Mouse (Mus musculus) layer of hippocampus, adult 9-11 months (tissue): ENCODE measurements around the gene Mtus2.
"Not testable (repeated sequence)": the region's sequence is repeated elsewhere in the genome, so short reads cannot be mapped to it uniquely, and the experiment has no call there.

ENCODE experiments used
- DNase-seq: peaks from one replicate; pipeline ENCODE4 v3.0.0; 2022

Mtus2 gene

DNA sequence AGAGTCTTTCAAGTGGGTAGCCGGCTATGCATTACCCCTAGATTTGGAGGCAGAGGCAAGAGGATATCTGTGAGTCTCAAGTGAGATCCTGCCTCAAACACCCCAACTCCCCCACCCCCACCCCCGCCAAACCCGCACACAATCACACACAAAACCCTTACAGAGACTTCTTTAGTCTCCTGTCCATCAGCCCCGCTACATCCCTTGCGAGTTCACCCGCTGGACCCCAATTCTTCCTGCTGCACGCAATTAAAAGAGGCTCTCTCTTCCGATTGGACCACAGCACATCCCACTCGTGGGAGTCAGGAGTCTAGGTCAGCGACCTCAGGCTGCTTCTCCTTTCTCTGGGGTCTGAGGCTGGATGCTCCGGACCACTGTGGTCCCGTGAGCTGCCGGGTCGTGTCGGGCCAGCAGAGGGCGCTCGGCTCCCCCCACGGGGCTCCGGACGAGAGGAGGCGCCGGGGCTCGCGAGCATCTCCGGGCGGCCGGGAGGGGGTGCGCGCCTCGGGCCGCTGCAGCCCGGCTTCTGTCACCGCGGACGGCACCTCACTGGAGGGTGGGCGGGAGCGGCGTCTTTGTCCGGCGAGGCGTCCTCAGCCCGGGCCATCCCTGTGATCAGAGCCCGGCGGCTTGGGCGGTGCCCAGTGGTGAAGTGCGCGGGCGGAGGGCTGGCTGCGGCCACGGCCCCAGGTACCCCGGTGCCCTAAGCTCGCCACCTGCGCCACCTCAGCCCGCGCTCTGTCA, at the start of gene Mtus2:
Gene Mtus2, plus strand, starts transcription at position 500 of the 744 bp plus-strand sequence.
- DNase-seq, result peak; percentile 73

DNA sequence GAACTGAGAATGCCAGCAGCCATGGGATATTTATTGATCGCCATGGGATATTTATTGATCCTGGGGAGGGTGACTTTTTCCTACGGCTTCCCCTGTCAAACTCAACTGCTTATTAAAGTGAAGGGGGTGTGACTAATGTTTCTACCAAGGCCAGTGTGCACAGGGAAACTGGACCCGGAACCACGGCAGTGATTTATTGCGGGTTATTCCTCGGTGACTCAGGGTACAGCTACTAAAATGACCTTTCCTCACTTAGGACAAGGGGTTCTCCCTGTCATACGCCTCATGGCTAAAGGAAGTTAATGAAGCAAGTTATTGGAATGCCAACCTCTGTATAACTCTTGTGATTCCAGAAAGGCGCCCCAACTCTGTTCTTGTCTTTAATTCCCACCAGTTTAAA, 49.3 kb upstream of the Mtus2 start:
- DNase-seq, result no peak

DNA sequence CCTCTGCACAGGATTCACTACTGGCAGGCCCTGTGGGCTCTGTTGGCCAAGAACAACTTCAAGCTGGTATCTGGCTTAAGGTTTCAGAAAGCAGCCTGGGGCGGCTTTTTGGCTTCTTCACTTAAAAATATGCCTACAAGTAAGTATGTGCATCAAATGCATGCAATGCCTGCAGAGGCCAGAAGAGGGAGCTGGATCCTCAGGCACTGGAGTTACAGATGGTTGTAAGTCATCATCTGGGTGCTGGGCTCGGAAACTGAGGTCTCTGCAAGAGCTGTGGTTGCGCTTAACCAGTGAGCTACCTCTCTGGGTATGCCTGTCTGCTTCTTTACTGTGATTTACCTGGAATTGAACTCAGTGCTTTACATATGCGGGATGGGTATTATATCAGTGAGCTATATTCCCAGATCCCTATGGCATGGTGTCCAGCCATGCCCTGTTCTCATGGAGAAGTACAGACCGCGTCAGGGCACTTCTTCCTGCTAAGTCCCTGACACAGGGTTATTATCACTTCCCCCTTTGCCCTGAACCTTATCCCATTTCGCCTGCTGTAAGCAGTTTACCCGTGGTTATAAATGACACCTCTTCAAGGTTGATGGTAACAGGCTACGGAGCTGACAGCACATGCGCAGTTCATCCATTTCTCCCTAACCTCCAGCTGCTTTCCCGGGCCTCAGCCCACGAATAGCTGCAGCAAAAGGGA, 46.2 kb upstream of the Mtus2 start:
- DNase-seq, result no peak

DNA sequence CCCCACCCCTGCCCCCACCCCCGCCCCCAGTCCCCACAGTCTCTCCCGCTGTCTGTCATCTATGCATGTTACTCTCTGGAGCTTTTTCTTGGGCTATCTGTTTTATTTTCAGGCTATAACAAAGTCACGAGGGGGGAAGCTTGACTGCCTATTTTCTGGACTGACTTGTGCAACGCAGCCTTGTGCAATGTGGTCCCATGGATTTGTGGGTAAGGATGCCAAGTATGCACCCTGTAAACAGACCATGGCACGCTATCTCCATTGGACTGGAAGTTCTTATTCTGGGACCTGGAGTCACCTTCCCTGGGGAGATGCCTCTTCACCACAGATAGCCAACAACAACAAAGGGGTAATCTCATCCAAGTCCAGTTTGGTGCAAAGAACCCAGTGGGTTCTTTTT, 45.4 kb upstream of the Mtus2 start:
- peak; percentile 51 for DNase-seq

DNA sequence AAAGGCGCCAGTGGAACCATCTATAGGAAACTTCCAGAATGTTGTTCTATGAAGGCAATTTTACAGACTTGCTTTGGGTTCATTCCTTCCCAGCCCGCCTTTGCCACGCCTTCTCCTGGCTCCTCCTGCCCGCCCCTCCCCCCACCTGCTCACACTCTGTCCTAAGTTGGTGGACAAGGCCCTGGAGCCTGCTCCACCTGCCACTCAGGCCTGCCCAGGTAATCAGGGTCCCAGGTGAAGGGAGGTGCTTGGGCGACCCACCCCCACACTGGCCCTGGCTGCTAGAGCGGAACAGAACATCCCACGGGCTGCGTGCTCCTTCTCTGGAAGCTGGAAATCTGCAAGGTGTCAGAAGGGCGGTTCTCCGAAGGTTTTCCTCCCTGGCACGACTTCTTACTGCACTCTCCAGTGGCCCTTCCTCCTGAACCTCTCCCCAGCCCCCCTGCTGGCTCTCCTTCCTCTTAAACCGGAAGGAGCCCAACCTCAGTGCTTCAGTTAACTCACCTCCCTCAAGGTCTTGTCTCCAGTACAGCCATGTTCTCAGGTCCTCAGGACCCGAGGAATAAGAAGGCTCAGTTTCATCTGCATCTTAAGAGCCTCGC, 43.8 kb upstream of the Mtus2 start:
- DNase-seq, result no peak

DNA sequence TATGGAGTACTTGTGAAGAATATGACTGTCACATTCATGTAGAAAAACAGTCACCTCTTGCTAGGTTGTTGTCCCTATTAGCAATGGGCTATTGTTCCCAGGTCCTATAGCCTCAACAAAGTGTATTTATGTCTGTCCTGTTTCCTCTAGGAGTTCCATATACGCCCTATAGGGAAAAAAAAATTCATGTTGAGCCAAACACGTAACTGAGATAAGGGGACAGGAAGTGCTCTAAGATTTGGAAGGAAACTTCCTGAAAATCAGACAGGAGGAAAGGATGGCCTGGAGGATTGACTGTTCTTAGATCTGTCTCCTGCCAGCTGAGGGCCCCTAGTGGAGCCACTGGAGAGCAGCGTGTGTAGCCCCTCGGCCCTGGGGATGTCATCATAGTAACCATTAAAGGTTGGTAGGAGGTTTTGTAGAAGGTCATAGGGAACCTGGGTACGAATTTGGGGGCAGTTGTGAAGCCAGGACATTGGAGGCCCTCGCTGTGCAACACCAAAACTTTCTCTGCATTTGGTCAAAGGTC, 42.0 kb upstream of the Mtus2 start:
- DNase-seq, result no peak

DNA sequence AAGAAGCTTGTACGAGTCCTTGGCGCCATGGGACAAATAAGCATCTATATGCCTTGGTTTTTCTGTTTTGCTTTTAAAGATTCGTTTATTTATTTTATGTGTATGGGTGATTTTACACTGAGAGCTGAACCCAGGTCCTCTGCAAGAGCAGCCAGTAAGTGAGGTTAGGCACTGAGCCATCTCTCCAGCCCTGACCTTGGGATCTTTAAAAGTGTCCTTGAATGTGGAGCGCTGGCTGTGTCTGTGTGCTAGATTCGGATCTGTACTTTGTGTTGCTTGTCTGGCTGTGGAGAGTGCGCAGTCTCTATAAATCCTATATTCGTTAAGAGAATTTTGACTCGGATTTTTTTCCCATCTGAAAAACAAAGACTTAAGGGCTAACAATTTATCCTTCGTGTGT, 40.9 kb upstream of the Mtus2 start:
- no peak for DNase-seq

DNA sequence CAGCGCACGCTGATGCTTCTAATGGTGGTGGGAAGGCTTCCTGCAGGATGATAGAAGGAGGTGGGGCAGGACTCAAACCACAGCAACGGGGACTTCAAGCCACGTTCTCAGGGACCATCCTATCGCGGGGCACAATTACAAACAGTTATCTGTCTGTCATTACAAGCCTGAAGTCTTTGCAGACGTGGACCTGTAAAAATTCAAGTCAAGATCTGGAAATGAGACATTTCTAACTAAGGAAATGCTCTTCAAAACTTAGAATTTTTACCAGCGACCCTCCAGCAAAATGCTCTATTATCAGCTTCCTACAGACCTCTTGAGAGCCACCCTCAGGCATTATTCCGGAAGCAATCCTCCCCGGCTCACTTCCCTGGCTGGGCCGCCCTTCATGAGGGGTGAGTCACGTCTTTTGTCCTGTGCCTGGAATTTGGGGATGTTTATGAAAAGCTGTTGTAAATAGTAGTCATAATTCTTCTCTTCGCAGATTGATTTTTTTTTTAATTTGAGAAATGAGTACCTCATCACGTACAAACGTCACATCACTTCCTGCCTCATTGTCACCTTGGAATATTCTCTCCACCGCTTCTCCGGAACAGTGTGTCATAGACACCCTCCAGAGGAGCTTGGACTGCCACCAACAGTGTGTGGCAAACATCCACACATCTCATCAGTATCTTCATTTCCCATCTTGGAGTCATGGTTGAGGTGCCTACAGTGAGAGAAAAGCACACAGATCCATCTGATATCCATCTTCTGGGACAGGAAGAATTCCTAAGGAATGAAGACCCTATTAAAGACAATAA, 38.9 kb upstream of the Mtus2 start:
- DNase-seq, result no peak

DNA sequence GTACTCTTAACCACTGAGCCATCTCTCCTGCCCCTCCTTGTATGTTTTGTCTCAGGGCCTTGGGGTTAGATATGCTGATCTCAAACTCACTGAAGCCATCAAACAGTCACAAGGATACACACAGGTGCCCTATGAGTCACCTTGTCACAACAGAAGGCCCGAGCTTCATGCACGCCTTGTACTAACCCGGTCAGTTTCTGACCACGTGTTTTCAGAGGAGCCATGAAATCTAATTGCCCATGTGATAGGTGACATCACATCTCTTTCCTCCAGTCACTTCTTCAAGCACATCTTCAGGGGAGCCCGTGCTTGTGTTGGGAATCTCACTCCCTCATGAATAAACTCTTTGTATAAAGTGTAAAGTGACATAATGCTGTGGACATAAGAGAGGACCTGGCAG, 32.5 kb upstream of the Mtus2 start:
- DNase-seq, result no peak

DNA sequence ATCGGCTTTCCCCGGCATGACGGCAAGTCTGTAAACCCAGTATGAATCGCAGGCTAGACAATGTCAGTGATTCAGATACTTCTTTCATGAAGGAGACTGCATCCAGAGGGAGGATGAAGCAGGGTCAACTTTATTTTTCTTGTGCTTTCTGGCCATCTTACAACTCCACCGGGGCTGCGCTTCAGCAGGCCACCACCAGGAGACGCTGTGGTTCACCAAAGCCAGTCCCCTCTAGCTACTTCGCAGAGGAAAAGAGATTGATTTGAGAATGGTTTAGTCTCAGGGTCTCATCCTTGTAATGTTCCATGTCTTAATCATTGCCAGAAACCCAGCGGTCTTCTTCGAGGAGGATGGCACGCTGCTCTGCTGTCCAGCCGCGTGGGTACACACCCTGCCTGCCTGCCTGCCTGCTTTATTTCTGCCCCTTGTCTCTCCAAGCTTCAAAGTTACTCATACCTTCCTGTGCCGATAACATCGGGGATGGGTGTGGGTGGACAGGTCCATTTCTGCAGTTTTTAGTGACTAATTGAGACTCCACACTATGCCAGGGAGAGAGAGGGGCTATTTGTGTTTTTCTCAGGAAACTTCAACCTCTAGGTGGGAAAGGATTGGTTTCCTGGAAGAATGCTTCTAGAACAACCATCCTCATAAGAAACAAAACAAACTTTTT, 31.1 kb upstream of the Mtus2 start:
- DNase-seq, result no peak

DNA sequence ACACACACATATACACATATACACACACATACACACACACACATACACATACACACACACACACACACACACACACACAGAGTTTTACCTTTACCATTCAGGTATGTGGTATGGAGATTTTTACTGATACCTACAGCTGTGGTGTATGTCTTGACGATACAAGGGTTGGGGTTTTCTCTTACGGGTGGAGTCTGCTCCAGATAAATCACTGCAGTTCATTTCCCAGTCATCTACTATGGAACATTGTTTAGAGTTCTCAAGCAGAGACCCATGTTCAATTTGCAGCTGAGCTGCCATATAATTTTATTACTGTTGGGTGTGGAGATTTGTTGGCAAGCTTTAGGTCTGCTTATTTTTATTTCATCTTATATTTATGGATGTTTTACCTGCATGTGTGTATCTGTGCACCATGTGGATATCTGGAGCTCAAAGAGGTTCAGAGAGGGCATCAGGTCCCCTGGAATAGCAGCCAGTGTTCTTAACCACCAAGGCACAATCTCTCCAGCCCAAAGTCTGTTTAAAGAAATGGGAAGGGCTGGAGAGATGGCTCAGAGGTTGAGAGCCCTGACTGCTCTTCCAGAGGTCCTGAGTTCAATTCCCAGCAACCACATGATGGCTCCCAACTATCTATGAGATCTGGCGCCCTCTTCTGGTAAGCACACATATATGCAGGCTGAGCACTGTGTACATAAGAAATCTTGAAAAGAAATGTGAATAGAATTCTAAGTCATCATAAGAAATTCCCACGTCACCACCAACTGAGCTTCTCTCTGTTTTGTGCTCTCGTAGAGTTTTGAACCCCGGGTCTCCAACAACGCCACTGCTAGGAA, 28.2 kb upstream of the Mtus2 start:
- DNase-seq, result no peak

DNA sequence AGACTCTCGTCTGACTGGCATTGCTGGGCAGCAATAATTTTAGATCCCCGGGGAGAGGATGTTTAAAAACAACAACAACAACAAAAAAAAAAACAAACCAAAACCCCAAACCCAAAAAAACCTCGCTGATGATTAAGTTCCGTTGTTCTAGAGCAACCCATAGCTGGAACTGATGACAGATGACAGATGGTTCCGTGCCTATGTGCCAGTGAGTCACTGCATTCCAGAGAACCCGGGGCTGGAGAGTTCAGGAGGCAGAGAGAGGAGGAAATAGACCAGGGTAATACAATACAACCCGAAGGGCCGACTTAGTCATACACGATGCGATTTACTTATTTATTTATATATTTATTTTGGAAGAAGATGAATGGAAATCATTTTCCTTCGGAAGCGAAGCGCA, 22.0 kb upstream of the Mtus2 start:
- no peak for DNase-seq

DNA sequence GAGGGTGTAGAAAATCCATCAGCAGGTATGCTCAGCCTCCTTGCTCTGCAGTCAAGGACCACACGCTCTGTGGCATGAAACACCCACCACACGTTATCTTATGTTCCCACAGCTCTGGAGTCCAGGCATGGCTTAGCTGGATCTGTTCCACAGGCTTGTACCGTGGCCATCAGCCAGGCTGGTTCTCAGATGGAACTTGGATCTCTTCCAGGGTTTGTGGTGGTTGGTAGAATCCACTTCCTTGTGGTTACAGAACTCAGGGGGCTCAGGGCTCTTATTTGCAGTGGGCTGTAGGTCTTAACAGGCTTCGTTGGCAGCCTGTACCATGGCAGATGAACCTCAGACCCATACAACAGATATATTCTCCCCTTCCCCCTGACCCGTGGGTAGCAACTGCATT, 17.9 kb upstream of the Mtus2 start:
- no peak for DNase-seq

DNA sequence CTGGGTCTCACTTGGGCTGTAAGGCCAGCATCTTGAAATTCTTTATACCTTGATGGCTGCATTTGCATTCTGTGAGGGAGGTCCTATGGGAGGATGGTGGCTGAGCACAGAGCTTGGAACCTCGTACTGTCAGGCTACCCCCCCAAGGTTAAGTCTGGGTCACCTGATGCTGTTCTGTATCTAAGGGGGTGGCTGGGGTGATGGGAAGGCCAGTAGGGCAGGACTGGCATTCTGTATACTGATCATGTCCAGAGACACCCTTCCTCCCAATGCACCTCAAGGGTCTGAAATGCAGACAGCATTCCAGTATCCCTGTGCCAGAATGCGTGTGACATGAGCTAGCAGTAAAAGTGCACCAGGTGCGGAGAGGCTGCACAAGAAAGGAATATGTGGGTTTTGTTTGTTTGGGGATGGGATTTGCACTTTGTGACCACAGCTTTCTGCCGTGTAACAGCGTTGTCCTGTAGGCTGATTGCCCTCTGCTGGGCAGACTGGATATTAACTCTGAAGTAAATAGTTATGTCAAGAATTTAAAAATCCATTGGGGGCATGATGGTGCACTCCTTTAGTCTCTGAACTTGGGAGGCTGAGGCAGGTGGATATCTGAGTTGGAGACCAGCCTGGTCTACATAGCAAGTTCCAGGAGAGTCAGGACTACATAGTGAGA, 12.0 kb upstream of the Mtus2 start:
- no peak for DNase-seq

DNA sequence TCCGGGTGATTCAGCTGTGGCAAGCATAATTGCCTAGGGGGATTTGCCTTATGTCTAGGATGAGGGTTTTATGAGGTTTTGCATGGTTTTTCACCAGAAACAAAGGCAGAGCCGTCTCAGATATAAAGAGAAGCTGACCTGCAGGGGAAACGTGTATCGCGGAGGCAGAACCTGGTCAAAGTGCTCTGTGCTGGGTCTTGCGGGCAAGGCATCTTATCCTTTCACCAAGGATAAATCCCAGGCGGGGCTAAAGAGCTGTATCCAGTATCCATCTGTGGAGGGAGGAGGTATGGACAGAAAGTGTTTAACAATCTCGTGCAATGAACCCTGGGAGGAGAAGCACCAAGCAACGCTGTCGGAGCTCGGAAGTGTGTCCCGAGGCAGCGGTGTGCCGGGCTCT, 7.2 kb upstream of the Mtus2 start:
- no peak for DNase-seq

DNA sequence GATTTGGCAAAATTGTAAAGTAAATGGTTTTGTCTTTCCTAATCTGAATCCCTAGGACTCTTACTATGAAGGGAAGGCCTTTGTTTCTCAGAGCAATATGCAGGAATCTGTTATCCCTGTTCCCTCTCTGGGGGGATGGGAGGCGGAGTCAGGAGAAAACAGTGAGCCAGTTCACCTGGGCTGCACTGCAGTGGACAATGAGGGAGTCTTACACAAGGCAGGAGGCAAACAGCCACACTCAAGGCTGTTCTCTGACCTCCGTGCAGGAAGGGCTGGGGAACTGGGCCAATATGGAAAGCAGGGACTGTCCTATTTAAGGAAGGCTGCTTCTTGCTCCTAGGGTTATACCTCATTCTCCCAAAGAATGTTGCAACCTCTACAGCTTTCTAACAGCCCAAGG, 5.4 kb upstream of the Mtus2 start:
- no peak for DNase-seq

DNA sequence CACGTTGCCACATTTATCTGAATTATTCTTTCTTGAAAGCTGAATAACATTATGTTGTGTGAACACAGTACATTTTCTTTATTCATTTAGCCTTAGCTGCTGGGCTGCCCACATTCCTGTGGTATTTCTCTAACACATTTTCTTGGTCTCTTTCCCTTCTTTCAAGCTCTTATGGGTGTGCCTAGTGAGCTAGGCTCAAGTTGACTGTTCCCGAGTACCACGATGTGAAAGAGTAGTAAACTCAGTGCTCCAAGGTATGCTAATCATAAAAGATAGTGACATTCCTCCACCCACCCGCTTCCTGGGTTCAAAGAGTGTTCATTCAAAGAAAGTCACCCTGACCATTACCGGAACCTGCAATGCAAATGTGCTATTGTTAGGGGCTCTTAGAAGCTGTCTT, 3.9 kb upstream of the Mtus2 start:
- DNase-seq, result not testable (repeated sequence)

DNA sequence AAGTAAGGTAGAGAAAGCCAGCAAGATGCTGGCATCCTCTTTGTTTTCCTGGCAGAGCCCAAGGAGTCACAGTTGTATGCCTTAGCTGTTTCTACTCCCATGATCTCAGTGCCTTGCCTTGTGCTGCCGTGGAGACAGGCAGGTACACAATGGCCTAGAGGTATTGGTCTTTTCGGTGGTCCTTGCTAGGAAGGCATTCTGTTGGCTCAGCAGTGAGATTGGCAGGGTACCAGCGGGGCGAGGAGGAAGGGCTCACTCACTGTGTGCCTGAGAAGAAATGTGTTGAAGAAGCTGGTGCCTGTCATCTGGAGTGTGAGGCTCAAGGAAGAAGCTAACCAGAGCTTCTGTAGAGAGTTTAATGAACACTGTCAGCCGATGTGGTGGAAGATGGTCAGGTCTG, 1.4 kb upstream of the Mtus2 start:
- DNase-seq, result no peak

DNA sequence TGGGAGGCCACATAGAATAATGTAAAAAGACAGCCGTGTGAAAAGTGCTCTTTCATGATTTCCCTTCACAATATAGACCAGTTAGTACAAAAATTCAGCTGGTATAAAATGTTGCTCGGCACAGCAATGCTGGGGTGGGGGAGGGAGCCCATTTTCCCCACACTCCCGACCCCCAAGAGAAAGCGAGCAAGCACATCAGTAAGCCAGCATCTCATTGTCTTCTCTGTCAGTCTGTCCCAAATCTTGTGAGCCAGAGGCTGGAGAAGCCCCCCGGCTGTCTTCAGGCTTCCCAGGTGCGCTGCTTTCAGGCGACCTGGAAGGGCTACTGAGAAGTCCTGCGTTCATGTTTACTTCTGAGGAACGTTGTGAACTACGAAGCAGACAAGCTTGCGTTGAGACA, 699 bp upstream of the Mtus2 start:
- no peak for DNase-seq

DNA sequence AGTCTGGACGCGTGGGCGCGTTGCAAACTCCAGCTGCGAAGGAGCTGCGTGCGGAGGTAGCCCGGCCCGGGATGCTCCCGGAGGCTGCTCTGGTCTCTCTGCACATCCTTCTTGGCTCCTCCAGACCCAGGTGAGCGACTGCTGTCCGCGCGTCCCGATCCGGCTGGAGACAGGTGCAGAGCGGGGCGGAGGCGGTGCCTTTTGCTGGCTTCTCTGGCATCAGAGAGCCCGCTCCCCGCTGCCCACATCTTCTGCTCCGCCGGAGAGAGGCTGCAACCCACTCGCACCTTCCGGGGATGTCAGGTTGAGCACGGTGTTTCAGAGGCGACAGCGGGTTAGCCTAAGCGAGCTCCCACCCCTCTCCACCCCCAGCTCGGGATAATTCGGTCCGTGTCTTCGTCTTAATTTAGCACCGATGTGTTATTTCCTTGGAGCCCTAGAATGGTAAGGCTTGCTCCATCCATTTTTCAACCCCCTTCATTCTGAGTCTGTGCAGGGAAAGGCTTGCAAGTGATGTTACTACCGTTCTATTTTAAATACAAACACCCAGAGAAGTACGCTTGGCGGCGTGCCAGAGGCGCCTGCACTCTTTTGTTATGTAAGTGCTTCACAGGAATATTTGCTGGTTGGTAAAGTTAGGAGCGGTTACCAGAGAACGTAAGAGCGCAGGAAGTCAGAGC, 612 bp downstream of the Mtus2 start:
- peak; percentile 92 for DNase-seq

DNA sequence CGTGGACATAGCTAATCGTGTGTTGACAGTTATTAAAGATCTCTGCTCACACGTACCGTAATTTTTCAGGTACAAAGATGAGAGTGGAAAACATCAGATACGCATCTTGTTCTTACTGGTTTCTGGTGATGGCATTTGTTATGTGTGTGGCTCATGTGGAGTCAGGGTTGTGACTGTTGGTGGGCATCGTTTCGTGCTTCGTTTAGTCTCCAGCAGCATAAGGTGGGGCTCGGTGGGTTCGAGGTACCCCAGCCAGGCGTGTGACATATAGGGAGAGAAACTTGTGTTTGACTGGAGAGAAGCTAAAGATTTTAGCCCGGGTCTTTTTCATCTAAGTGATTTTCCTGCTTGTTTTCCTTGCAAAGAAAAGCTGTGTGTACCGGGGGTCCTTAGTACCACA, 1.4 kb downstream of the Mtus2 start:
- no peak for DNase-seq
